Mouse (Mus musculus) limb, embryonic 14.5 days (tissue): ENCODE measurements at regions not wholly inside any gene's neighbourhood (a gene's known extent, or its start where the extent isn't known, plus 50 kb on each side); places are given as distances from the start of the nearest gene placed in this dataset.
A peak's percentile ranks its signal among the peaks of the same experiment; 100 is the strongest.
"Not testable (repeated sequence)": the region's sequence is repeated elsewhere in the genome, so short reads cannot be mapped to it uniquely, and the experiment has no call there.

ENCODE experiments used
- ATAC-seq: fragments of 200-750 bp; cut with Nextera tagmentation; 2 replicates; pipeline ENCODE4 v1.8.0; 2017; ENCODE audit warnings: low read depth, moderate number of reproducible peaks, moderate TSS enrichment; ENCODE audit not compliant: low FRiP score
- DNase-seq: peaks from one replicate; pipeline ENCODE4 v3.0.0-alpha.2; 2015; ENCODE audit warnings: low spot score
- H3K27ac ChIP-seq: fragments of 300-500 bp; sonication (generic); replicated peaks from 2 replicates; pipeline ENCODE4 v1.5.1; 2014; ENCODE audit warnings: low read depth, mild to moderate bottlenecking, low read length, moderate library complexity, mixed read lengths
- H3K27me3 ChIP-seq: fragments of 300-500 bp; sonication (generic); 2 replicates; pipeline ENCODE4 v1.6.1; 2014; ENCODE audit warnings: low read length, mixed read lengths; ENCODE audit not compliant: control insufficient read depth, insufficient read depth
- H3K36me3 ChIP-seq: fragments of 300-500 bp; sonication (generic); 2 replicates; pipeline ENCODE4 v1.6.1; 2014; ENCODE audit warnings: mild to moderate bottlenecking, low read length, moderate library complexity, mixed read lengths; ENCODE audit not compliant: control insufficient read depth, insufficient read depth
- H3K4me1 ChIP-seq: fragments of 300-500 bp; sonication (generic); 2 replicates; pipeline ENCODE4 v1.6.1; 2014; ENCODE audit warnings: antibody characterized with exemption, low read length, mixed read lengths; ENCODE audit not compliant: control insufficient read depth, insufficient read depth
- H3K4me2 ChIP-seq: fragments of 300-500 bp; sonication (generic); replicated peaks from 2 replicates; pipeline ENCODE4 v1.6.1; 2014; ENCODE audit warnings: low read depth, mild to moderate bottlenecking, low read length, moderate library complexity; ENCODE audit not compliant: severe bottlenecking
- H3K4me3 ChIP-seq: fragments of 300-500 bp; sonication (generic); replicated peaks from 2 replicates; pipeline ENCODE4 v1.5.1; 2014; ENCODE audit warnings: low read length
- H3K9ac ChIP-seq: fragments of 300-500 bp; sonication (generic); 2 replicates; pipeline ENCODE4 v1.6.1; 2014; ENCODE audit warnings: mild to moderate bottlenecking, low read depth, low read length, moderate library complexity; ENCODE audit not compliant: severe bottlenecking
- H3K9me3 ChIP-seq: fragments of 300-500 bp; sonication (generic); 2 replicates; pipeline ENCODE4 v1.6.1; 2016; ENCODE audit warnings: low read length; ENCODE audit not compliant: control insufficient read depth
- POLR2A ChIP-seq: fragments of 200-500 bp; IDR thresholded peaks from 2 replicates; pipeline ENCODE4 v1.8.0; 2012; ENCODE audit warnings: inconsistent platforms, mild to moderate bottlenecking, moderate library complexity, borderline replicate concordance; ENCODE audit not compliant: insufficient read depth, insufficient read length; ENCODE audit errors: extremely low read depth
- WGBS: fragments of 180-500 bp; shearing (Covaris S2); extraction: QIAGEN DNeasy Blood & Tissue Kit; methylation state at CpG from one replicate; pipeline ENCODE4 v1.1.7; 2014; 5-methylcytosine and 5-hydroxymethylcytosine counted together

DNA sequence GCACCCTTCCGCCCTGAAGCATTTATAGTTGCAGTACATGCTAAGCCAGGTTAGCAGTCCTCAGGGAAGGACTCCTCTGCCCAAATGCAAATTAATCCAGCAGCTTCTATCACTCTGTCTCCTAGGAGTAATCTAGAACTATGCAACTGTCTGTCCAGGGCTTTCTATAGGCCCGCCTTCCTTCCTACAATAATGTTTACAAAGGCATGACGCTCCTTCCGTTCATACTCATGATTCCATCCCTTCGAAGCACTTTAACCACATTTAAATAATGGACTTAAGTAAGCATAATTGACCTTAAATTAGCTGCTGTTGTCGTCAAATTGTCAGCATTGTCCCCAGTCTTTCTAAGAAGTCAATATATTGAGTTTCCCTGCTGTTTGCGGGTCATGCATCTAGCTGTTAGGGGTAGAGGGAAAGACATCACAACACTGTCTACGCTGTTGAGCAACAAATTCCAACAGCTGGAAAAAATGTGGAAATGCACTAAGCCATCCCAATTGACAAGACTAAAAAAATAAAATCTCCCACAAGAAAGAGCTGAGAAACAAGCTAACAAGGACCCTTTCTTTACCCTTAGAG lies 166.3 kb downstream of the Iqub start:
- WGBS, result 72% methylated on average over 8 of the region's 8 CpGs
- no peak overlapping the region for H3K4me2 ChIP-seq

DNA sequence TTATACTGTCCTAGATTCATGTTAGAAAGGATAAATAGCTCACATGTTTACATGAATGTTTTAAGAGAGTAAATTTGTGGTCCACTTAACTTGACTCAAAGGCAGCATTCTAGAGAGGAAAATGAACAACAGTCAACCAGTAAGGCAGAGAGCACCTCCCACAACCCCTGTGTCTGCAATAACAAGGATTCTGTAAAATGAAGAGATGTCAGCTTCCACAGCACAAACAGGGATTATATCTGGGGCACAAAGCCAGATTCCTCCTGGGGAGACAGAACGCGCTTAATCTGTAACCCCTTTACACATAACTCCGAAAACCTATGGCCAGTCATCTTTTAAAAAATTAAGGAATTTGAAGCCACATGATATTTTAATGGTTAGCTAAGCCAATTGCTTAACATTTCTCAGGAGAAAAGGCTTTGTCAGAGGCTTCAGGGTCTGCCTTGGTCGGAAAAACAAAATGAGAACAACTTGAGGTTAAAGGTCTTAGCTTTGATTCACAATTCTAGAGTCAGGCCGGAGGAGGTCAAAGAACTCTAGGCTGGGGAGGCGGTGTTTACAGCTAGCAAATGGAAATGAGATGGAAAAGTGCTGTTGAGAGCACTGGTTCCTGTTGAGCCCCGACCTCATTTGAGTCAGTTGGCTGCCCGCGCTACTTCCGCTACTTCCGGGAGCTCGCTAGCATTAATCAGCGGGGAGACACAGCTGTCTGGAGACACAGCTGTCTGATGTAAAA lies 167.0 kb downstream of the Iqub start:
- H3K27me3 ChIP-seq, result no peaks in the 10 kb centered on the region
- ATAC-seq, result peak; percentile 30; the same call in 1 of the 2 replicates
- no peak for TF ChIP-seq POLR2A
- no peaks in the 10 kb centered on the region for H3K36me3 ChIP-seq
- WGBS, result 45% methylated on average over 13 of the region's 13 CpGs
- no peak overlapping the region for H3K4me3 ChIP-seq
- no peaks in the 10 kb centered on the region for H3K9me3 ChIP-seq
- no peak overlapping the region for H3K4me2 ChIP-seq
- H3K9ac ChIP-seq, result no peak overlapping the region
- H3K27ac ChIP-seq, result no peak overlapping the region
- no peaks in the 10 kb centered on the region for H3K4me1 ChIP-seq
- no peak for DNase-seq

More for the DNA sequence above, 166.3 kb downstream of the Iqub start:
- Histone ChIP-seq H3K9ac (no peak overlapping the region), H3K27ac (no peak overlapping the region), H3K27me3 (no peaks in the 10 kb centered on the region), H3K9me3 (no peaks in the 10 kb centered on the region), H3K4me3 (no peak overlapping the region), H3K36me3 (no peaks in the 10 kb centered on the region), H3K4me1 (no peaks in the 10 kb centered on the region)
- TF ChIP-seq POLR2A, result no peak
- no peak for ATAC-seq
- no peak for DNase-seq

DNA sequence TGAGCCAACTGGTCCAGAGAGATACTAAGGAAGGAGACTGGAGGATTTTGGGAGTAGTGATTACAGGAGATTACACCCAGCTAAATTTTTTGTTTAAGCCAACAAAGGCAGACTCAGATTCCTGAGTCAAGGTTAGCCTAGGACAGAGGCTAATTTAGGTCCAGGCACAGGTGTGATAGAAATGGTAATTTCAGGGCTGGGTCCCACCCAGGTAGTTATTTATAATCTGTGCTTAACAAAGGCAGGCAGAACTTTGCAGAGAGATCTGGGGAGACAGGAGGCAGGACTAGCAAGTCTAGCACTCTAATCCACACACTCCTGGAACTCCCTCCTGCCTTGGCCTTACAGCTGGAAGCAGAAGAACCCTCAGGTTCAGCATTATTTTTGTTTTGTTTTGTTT lies 172.4 kb downstream of the Iqub start:
- no peak overlapping the region for H3K27ac ChIP-seq
- no peaks in the 10 kb centered on the region for H3K36me3 ChIP-seq
- DNase-seq (no peak), ATAC-seq (no peak)
- H3K4me3 ChIP-seq, result no peak overlapping the region
- H3K4me2 ChIP-seq, result no peak overlapping the region
- no peaks in the 10 kb centered on the region for H3K4me1 ChIP-seq
- H3K27me3 ChIP-seq, result no peaks in the 10 kb centered on the region
- H3K9ac ChIP-seq, result no peak overlapping the region
- no peaks in the 10 kb centered on the region for H3K9me3 ChIP-seq
- TF ChIP-seq POLR2A, result no peak

DNA sequence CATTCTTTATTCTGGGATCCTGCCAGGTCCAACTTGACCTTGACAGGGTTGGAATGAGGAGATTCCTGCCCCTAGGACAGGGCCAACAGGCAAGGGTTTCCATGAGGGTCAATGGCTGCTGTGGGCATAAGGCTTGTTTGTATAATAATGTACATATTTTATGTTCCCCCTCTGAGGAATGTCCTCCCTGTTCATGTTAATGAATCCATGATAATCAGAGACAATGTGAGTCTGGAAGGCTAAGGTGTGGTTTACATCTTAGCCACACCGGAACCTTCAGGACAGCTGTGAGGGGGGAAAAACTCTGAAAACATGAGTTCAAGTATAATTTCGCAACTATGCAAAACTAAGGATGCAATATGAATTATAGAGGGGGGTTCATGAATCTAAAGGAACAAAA lies 172.8 kb downstream of the Iqub start:
- no peak overlapping the region for H3K4me3 ChIP-seq
- ATAC-seq, result no peak
- no peak overlapping the region for H3K4me2 ChIP-seq
- no peak for DNase-seq
- H3K9ac ChIP-seq, result no peak overlapping the region
- 92% methylated on average over 2 of the region's 2 CpGs for WGBS
- H3K9me3 ChIP-seq, result no peaks in the 10 kb centered on the region
- H3K36me3 ChIP-seq, result no peaks in the 10 kb centered on the region
- H3K4me1 ChIP-seq, result no peaks in the 10 kb centered on the region
- no peak overlapping the region for H3K27ac ChIP-seq
- no peaks in the 10 kb centered on the region for H3K27me3 ChIP-seq
- no peak for TF ChIP-seq POLR2A

DNA sequence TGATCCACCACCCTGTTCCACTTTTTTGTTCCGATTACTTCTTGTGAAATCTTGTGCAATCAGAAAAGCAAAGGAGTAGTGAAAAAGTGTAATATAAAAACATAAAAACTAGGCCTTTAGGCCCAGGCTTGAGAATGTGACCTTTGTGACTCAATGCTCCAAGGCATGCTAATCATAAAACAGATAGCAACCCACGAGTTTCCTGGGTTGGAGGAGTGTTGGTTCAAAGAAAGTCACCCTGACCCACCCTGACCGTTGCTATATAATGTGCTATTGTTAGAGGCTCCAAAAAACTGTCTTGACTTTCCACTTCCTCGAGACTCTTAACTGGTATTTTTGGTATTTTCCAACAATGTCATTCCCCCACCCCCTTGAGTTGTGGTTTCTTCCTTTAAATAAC lies 172.2 kb upstream of the Slc13a1 start:
- not testable (repeated sequence) for DNase-seq, H3K4me2 ChIP-seq, H3K27ac ChIP-seq, ATAC-seq, H3K9me3 ChIP-seq, H3K4me3 ChIP-seq, H3K36me3 ChIP-seq, H3K9ac ChIP-seq, H3K4me1 ChIP-seq, H3K27me3 ChIP-seq
- 74% methylated on average over 4 of the region's 4 CpGs for WGBS

DNA sequence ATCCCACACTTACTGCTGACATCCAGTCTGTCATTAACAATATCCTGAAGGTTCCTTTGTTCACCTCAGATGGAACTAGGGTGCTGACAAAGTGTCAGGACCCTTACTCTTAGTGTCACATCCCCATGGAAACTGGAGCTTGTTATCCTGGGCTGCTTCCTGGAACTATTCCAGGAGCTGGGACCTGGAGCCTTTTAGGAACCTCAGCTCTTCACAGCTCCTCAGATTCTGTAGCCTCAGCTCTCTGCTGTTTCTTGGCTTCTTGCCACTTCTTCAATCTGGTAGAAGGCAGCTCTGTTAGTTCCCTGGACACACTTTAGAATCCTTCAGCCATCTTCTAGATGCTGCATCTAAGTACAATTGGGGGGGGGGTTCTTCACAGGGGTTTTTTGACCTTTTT lies 157.3 kb upstream of the Slc13a1 start:
- Histone ChIP-seq H3K4me2 (no peak overlapping the region), H3K36me3 (no peaks in the 10 kb centered on the region), H3K27ac (no peak overlapping the region), H3K27me3 (no peaks in the 10 kb centered on the region), H3K9me3 (no peaks in the 10 kb centered on the region), H3K9ac (no peak overlapping the region), H3K4me3 (no peak overlapping the region), H3K4me1 (no peaks in the 10 kb centered on the region)
- ATAC-seq (peak; percentile 78), DNase-seq (peak; percentile 52)
- no peak for TF ChIP-seq POLR2A
